In the genomic region with DNA sequence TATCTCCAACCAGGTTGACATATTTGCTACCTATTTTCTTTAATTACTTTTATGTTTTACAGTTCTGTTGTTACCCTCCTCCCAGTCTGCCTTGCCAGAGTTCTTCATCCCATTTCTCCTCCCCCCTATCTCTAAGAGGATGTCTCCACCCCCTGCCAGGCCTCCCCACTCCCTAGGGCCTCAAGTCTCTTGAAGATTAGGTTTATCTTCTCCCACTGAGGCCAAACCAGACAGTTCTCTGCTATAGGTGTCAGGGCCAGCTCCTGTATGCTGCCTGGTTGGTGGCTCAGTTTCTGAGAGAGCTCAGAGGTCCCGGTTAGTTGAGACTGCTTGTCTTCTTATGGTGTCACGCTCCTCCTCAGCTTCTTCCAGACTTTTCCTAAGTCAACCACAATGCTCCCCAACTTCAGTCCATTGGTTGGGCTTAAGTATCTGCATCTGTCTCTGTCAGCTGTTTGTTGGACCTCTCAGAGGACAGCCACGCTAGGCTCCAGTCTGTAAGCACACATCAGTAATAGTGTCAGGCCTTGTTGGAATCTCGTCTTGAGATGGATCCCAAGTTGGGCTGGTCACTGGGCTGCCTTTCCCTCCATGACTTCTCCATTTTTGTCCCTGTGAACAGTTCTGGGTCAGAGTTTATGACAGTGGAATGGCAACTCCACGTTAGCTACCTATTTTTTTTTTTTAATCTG, we compare ENCODE assay signal across 20 mouse cellular contexts.
"Had no signal": no experiment of that assay in that cellular context is flagged by ENCODE, and none has a peak within 500 bp of the region (broad histone marks: within the 10 kb centered on the region; RNA-seq: fewer than 3 reads in every experiment).

No protein-coding gene starts in this region.

- H3K4me3 ChIP-seq: layer of hippocampus, adult 2 months; limb, embryonic 10.5 days; limb, embryonic 13.5 days; midbrain, embryonic 12.5 days; midbrain, embryonic 15.5 days; neural tube, embryonic 12.5 days; neural tube, embryonic 15.5 days had no signal

- H3K4me2 ChIP-seq: limb, embryonic 13.5 days; lung, embryonic 14.5 days; midbrain, embryonic 12.5 days; midbrain, embryonic 15.5 days; neural tube, embryonic 12.5 days; neural tube, embryonic 15.5 days had no signal

- H3K27ac ChIP-seq: kidney, postnatal 0 days; layer of hippocampus, adult 2 months; limb, embryonic 10.5 days; limb, embryonic 13.5 days; macrophage; midbrain, embryonic 12.5 days; midbrain, embryonic 15.5 days; neural tube, embryonic 12.5 days; neural tube, embryonic 15.5 days; stomach, postnatal 0 days had no signal

- DNase-seq: kidney, adult 2 months; kidney, postnatal 25 days; layer of hippocampus, adult 9-11 months; lung, embryonic 14.5 days; right cerebral cortex, postnatal 4 days; thymus, adult 2 months; thymus, postnatal 14 days; thymus, postnatal 4 days had no signal

- H3K9ac ChIP-seq: limb, embryonic 13.5 days; lung, embryonic 14.5 days; midbrain, embryonic 12.5 days; midbrain, embryonic 15.5 days; neural tube, embryonic 12.5 days; neural tube, embryonic 15.5 days had no signal

- H3K4me1 ChIP-seq: limb, embryonic 10.5 days; limb, embryonic 13.5 days; midbrain, embryonic 12.5 days; midbrain, embryonic 15.5 days; neural tube, embryonic 12.5 days; neural tube, embryonic 15.5 days had no signal

- ATAC-seq: intestine, postnatal 0 days; lung, postnatal 0 days; midbrain, embryonic 15.5 days had no signal

- H3K36me3 ChIP-seq: limb, embryonic 10.5 days; limb, embryonic 13.5 days; midbrain, embryonic 12.5 days; midbrain, embryonic 15.5 days; neural tube, embryonic 12.5 days; neural tube, embryonic 15.5 days had no signal

- H3K27me3 ChIP-seq: limb, embryonic 13.5 days; midbrain, embryonic 12.5 days; midbrain, embryonic 15.5 days; neural tube, embryonic 12.5 days; neural tube, embryonic 15.5 days had no signal

- H3K9me3 ChIP-seq: limb, embryonic 10.5 days; limb, embryonic 13.5 days; midbrain, embryonic 12.5 days; midbrain, embryonic 15.5 days; neural tube, embryonic 12.5 days; neural tube, embryonic 15.5 days had no signal
